Mouse (Mus musculus) brain, embryonic 14.5 days (tissue): ENCODE results near the gene Sorbs2. TPM values are rescaled to one million over a fixed set of nuclear protein-coding genes. Genes with fewer than 3 reads are reported as not detected.
A peak's percentile ranks its signal among the peaks of the same experiment; 100 is the strongest.

ENCODE experiments used
- DNase-seq: peaks from one replicate; pipeline ENCODE4 v3.0.0-alpha.2; 2011; ENCODE audit warnings: low read depth
- CTCF ChIP-seq: fragments of 200-500 bp; IDR thresholded peaks from 2 replicates; pipeline ENCODE4 v1.5.1; 2012; ENCODE audit warnings: inconsistent platforms, mild to moderate bottlenecking, moderate library complexity, borderline replicate concordance; ENCODE audit not compliant: insufficient read depth, insufficient read length; ENCODE audit errors: extremely low read depth
- POLR2A ChIP-seq: fragments of 200-500 bp; IDR thresholded peaks from 2 replicates; pipeline ENCODE4 v1.6.1; 2012; ENCODE audit warnings: mild to moderate bottlenecking, inconsistent platforms, borderline replicate concordance; ENCODE audit not compliant: poor library complexity, insufficient read depth, insufficient read length, severe bottlenecking; ENCODE audit errors: extremely low read depth
- polyA plus RNA-seq: library from polyadenylated mRNA; depleted of rRNA; stranded (reverse); fragments of >200 nt; gene quantifications from 2 replicates; pipeline ENCODE4 v1.2.3, GENCODE M21; 2012

The Sorbs2 gene
- polyA plus RNA-seq, 1 experiment, result 81.7 TPM

DNA sequence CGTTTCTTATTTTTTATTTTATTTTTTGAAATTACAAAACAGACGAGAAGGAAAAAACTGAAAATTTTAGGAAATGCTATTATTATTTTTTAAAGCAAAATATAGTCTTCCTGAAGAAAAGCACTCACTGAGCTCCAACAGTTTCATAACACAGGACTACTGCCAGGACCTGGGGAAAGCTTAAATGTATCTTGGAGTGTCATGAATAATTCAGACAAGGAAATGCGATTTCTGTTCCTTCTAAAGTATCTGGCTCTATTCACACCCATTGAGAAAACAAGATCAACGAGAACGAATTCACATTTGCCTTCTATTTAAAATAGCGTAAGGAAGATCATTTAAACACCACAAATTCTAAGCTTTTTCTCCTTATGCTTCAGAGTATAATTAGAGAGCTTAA is 127.6 kb downstream of the Sorbs2 start:
- TF ChIP-seq POLR2A, result no peak
- no peak for TF ChIP-seq CTCF
- peak; percentile 41 for DNase-seq

DNA sequence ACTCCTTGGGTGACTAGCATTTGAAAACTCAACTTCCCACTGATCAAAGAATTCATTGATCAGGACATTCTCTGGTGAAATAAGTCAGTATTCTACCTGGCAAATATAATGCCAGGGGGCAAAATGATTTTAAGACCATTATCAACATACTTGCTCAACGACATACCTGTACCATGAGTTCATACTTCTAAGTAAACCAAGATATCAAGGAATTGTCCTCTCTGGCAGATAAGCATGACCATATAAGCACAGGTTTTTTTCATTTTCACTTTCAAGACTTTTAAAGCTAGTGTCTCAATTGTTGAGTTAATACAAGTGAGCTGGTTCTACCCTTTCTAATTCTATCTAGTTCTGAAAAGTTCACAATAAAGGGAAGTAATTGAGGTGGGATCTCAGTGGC is 130.2 kb downstream of the Sorbs2 start:
- DNase-seq, result no peak
- TF ChIP-seq POLR2A, result no peak
- TF ChIP-seq CTCF, result no peak

GRCm38 (mm10) chr8:45639444-45639843 is 131.9 kb downstream of the Sorbs2 start:
- TF ChIP-seq CTCF (no peak), POLR2A (no peak)
- no peak for DNase-seq

GRCm38 (mm10) chr8:45644651-45645050 is 137.1 kb downstream of the Sorbs2 start:
- TF ChIP-seq CTCF (no peak), POLR2A (no peak)
- no peak for DNase-seq

DNA sequence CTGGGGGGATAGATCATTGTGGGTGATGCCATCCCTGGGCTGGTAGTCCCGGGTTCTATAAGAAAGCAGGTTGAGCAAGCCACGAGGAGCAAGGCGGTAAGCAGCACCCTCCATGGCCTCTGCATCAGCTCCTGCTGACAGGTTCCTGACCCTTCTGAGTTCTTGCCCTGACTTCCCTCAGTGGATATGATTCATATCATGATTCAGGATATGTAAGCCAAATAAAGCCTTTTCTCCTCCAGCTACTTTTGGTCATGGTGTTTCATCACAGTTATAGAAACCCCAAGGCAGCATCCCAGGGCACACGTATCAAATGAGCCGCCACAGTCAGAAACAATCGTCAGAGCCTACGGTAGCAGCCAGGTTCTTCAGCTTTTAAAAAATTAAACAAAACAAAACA is 141.5 kb downstream of the Sorbs2 start:
- DNase-seq, result no peak
- TF ChIP-seq POLR2A (no peak), CTCF (no peak)

DNA sequence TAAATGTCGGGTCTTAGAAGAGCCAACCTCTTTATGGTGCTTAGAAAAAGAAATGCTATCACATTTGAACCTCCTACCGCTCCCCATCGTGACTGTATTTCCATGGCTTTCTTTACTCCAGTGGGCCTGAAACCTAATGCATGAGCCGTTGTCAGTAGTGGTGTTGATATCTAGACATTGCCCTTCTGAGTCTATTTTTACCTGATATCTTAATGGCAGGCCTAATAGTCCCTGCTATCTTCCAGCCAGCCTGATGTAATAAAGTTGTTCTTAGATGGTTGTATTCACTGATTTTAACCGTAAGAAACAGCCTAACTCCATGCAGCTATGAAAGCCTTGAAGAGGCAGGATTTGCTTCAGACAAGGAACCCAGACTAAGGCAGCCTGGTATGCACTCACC is 142.4 kb downstream of the Sorbs2 start:
- TF ChIP-seq CTCF, result no peak
- no peak for TF ChIP-seq POLR2A
- DNase-seq, result no peak

- no peak for TF ChIP-seq POLR2A
- no peak for TF ChIP-seq CTCF
- no peak for DNase-seq
These were observed 150.4 kb downstream of the Sorbs2 start for GRCm38 (mm10) chr8:45658021-45658420.

GRCm38 (mm10) chr8:45658458-45659325 is 151.1 kb downstream of the Sorbs2 start:
- no peak for DNase-seq
- TF ChIP-seq POLR2A (no peak), CTCF (no peak)

GRCm38 (mm10) chr8:45659473-45659872 is 151.9 kb downstream of the Sorbs2 start:
- TF ChIP-seq CTCF, result no peak
- TF ChIP-seq POLR2A, result no peak
- no peak for DNase-seq

DNA sequence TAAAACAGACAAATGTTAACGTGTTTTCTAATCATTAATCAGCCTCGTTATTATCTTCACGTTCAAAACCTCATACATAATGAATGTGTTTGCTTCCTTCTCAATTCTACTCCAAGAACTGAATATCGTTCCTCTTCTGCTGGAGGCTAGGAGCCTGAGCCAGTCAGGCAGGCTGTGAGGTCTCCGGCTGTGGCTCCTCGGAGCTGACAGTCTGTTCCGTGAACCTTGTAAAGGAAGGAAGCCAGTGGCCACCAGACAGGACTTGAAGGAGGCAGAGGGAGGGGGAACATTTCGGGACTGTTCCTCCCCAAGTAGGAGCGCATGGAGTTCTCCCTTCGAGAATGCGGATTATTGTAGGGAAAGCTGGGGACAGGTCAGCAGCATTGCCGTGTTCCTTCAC is 153.0 kb downstream of the Sorbs2 start:
- no peak for TF ChIP-seq CTCF
- no peak for DNase-seq

GRCm38 (mm10) chr8:45661605-45662004 is 154.0 kb downstream of the Sorbs2 start:
- TF ChIP-seq POLR2A, result no peak
- no peak for TF ChIP-seq CTCF
- no peak for DNase-seq

DNA sequence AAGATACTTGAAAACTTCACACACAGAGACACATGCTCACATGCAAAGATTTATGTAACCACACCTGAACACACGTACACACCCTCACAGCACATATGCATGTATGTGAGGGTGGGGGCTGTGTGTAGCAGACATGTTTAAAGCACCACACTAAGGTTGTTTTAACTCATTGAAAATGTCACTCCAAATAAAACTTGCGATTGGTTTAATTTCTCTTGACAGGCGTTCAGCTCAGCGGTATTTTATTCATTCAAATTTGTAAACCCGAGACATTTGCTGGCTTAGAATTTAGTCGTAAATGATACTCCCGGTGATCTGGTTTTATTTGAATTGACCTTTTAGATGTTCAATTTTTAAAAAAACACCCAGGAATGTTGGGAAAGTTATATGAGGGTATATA is 158.6 kb downstream of the Sorbs2 start:
- DNase-seq, result no peak

More for the DNA sequence above, 158.6 kb downstream of the Sorbs2 start:
- TF ChIP-seq CTCF, result no peak
- no peak for TF ChIP-seq POLR2A
